Mouse (Mus musculus): ENCODE results near the gene Cdr2l. TPM values are rescaled to one million over a fixed set of nuclear protein-coding genes. Genes with fewer than 3 reads are reported as not detected.

Cdr2l gene
- total RNA-seq, 1 experiment = 8.5 TPM

- H3K36me3 ChIP-seq (ENCODE audit: control insufficient read depth, insufficient read depth, low read length, poor library complexity, severe bottlenecking) = no peaks in the 10 kb centered on the region
- H3K4me1 ChIP-seq (ENCODE audit: control insufficient read depth in 2 of 2, insufficient read depth in 2 of 2, low read length in 2 of 2, poor library complexity in 1 of 2) = peaks cover 2 to 3% of the 10 kb centered on the region in 2 experiments; a peak in 1 of 4 replicates
- peak within 1 kb of the TSS; percentile 9 to 30; a peak in 3 of 4 replicates for H3K4me3 ChIP-seq (ENCODE audit: insufficient read depth in 1 of 2, low read depth in 1 of 2, low read length in 2 of 2, poor library complexity in 1 of 2, severe bottlenecking in 1 of 2)
- H3K27ac ChIP-seq (ENCODE audit: insufficient read depth, low read depth, low read length, poor library complexity, severe bottlenecking) = no peak within 1 kb of the TSS
- in situ Hi-C loops (cut with MboI; ENCODE audit: low sequenced_read_pairs in 2 of 2, unreplicated experiment in 2 of 2) = no loop called here
- H3K9ac ChIP-seq (ENCODE audit: insufficient read depth, low read depth, low read length, poor library complexity, severe bottlenecking) = no peak within 1 kb of the TSS
- no peaks in the 10 kb centered on the region for H3K9me3 ChIP-seq (ENCODE audit: control insufficient read depth, insufficient read depth, low read depth, low read length)
- DNase-seq (ENCODE audit: low read depth, low spot score) = no peak
- 0 out of 2 replicates have a peak, but pooled peaks have one; percentile 13 for TF ChIP-seq ZC3H11A (IDR thresholded peaks at IDR 0.05; ENCODE audit: borderline replicate concordance, low read depth, low read length)
- no peak for TF ChIP-seq MAFK (IDR thresholded peaks at IDR 0.05; ENCODE audit: insufficient read depth, low read depth, low read length)
- no peak for TF ChIP-seq HCFC1 (IDR thresholded peaks at IDR 0.05; ENCODE audit: borderline replicate concordance, insufficient read depth, low read length)
- no peak for TF ChIP-seq CHD2 (IDR thresholded peaks at IDR 0.05; ENCODE audit: low read depth, low read length)
- no peak for TF ChIP-seq ZNF384 (IDR thresholded peaks at IDR 0.05; ENCODE audit: low read depth, low read length)
Measured at GRCm38 (mm10) chr11:115439906-115440595, 58.3 kb downstream of the Cdr2l start, which contains the start of gene Trim80. Gene Trim80, plus strand, starts transcription at chr11:115440545.

GRCm38 (mm10) chr11:115441417-115441816 lies 59.7 kb downstream of the Cdr2l start:
- DNase-seq (ENCODE audit: low read depth, low spot score) = no peak
- H3K36me3 ChIP-seq (ENCODE audit: control insufficient read depth, insufficient read depth, low read length, poor library complexity, severe bottlenecking) = no peaks in the 10 kb centered on the region
- H3K9ac ChIP-seq (ENCODE audit: insufficient read depth, low read depth, low read length, poor library complexity, severe bottlenecking) = no peak overlapping the region
- H3K4me1 ChIP-seq (ENCODE audit: control insufficient read depth in 2 of 2, insufficient read depth in 2 of 2, low read length in 2 of 2, poor library complexity in 1 of 2) = peaks cover 0 to under 1% of the 10 kb centered on the region in 2 experiments; a peak in 1 of 4 replicates
- in situ Hi-C loops (cut with MboI; ENCODE audit: low sequenced_read_pairs in 2 of 2, unreplicated experiment in 2 of 2) = no loop called here
- TF ChIP-seq HCFC1 (IDR thresholded peaks at IDR 0.05; ENCODE audit: borderline replicate concordance, insufficient read depth, low read length) = no peak
- no peak overlapping the region for H3K27ac ChIP-seq (ENCODE audit: insufficient read depth, low read depth, low read length, poor library complexity, severe bottlenecking)
- no peaks in the 10 kb centered on the region for H3K9me3 ChIP-seq (ENCODE audit: control insufficient read depth, insufficient read depth, low read depth, low read length)
- peak overlapping the region; percentile 9 to 30; a peak in 3 of 4 replicates for H3K4me3 ChIP-seq (ENCODE audit: insufficient read depth in 1 of 2, low read depth in 1 of 2, low read length in 2 of 2, poor library complexity in 1 of 2, severe bottlenecking in 1 of 2)

Other genes with a start within 250 kb of the Cdr2l start
- 0.40 and 0.42 TPM in 2 replicates for gene Cd300lf, start 247.9 kb upstream of the Cdr2l start, total RNA-seq (2012; rRNA removed)
- gene Slc9a3r1, start 218.6 kb upstream of the Cdr2l start, total RNA-seq (2012; rRNA removed) = 40.3 and 43.9 TPM in 2 replicates
- 14.7 and 17.2 TPM in 2 replicates for gene Tmem104, start 194.4 kb upstream of the Cdr2l start, total RNA-seq (2012; rRNA removed)
- gene Nat9, start 194.1 kb upstream of the Cdr2l start, total RNA-seq (2012; rRNA removed) = 16.9 and 19.3 TPM in 2 replicates
- gene Grin2c, start 114.7 kb upstream of the Cdr2l start, total RNA-seq (2012; rRNA removed) = 0.21 and 0.22 TPM in 2 replicates
- 12.1 and 21.0 TPM in 2 replicates for gene Fdxr, start 104.9 kb upstream of the Cdr2l start, total RNA-seq (2012; rRNA removed)
- 2.1 and 3.7 TPM in 2 replicates for gene Fads6, start 84.3 kb upstream of the Cdr2l start, total RNA-seq (2012; rRNA removed)
- gene Otop2, start 74.8 kb upstream of the Cdr2l start, total RNA-seq (2012; rRNA removed) = 0.18 and 0.21 TPM in 2 replicates
- 0.11 TPM in 1 of 2 replicates, not detected in the other for gene Ush1g, start 59.9 kb upstream of the Cdr2l start, total RNA-seq (2012; rRNA removed)
- not detected in 2 replicates for gene Otop3, start 47.2 kb upstream of the Cdr2l start, total RNA-seq (2012; rRNA removed)
- gene Hid1, start 14.2 kb upstream of the Cdr2l start, total RNA-seq (2012; rRNA removed) = 2.4 and 2.8 TPM in 2 replicates
- gene Mrpl58, start 21.8 kb downstream of the Cdr2l start, total RNA-seq (2012; rRNA removed) = 79.5 and 89.3 TPM in 2 replicates
- 275 and 342 TPM in 2 replicates for gene Atp5h, start 38.0 kb downstream of the Cdr2l start, total RNA-seq (2012; rRNA removed)
- 14.0 and 19.5 TPM in 2 replicates for gene Kctd2, start 38.2 kb downstream of the Cdr2l start, total RNA-seq (2012; rRNA removed)
- 0.31 and 0.58 TPM in 2 replicates for gene Trim80, start 58.6 kb downstream of the Cdr2l start, total RNA-seq (2012; rRNA removed)
- gene Slc16a5, start 80.6 kb downstream of the Cdr2l start, total RNA-seq (2012; rRNA removed) = 1.1 and 1.6 TPM in 2 replicates
- 4.8 and 5.0 TPM in 2 replicates for gene Armc7, start 93.8 kb downstream of the Cdr2l start, total RNA-seq (2012; rRNA removed)
- 37.2 and 50.5 TPM in 2 replicates for gene Nt5c, start 109.9 kb downstream of the Cdr2l start, total RNA-seq (2012; rRNA removed)
- gene Jpt1, start 132.5 kb downstream of the Cdr2l start, total RNA-seq (2012; rRNA removed) = 164 and 205 TPM in 2 replicates
- 325 and 579 TPM in 2 replicates for gene Sumo2, start 154.4 kb downstream of the Cdr2l start, total RNA-seq (2012; rRNA removed)
- gene Nup85, start 182.5 kb downstream of the Cdr2l start, total RNA-seq (2012; rRNA removed) = 279 and 312 TPM in 2 replicates
- gene Mrps7, start 222.0 kb downstream of the Cdr2l start, total RNA-seq (2012; rRNA removed) = 51.6 and 74.9 TPM in 2 replicates
- 31.7 and 39.7 TPM in 2 replicates for gene Gga3, start 222.1 kb downstream of the Cdr2l start, total RNA-seq (2012; rRNA removed)
- 63.8 and 85.6 TPM in 2 replicates for gene Mif4gd, start 231.1 kb downstream of the Cdr2l start, total RNA-seq (2012; rRNA removed)
- gene Slc25a19, start 246.4 kb downstream of the Cdr2l start, total RNA-seq (2012; rRNA removed) = 22.6 and 23.6 TPM in 2 replicates